ENCODE assay signal across 9 mouse cellular contexts in the genomic region with DNA sequence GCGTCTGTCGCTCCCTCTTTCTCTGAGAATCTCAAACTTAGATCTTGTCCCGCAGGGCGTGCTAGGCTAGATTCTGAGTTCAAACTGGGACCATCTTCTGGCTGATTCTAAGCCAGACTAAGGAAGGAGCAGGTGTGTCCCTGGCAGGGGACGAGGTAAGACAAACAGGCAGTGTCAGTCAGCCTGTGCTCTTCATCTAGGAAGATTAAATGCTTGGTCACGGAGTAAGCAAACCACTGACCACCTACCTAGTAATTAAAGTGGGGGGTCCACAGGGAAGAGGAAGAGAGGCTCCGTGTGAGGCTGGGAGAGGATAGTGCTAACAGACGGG. TPM values are rescaled to one million over a fixed set of nuclear protein-coding genes. Genes with fewer than 3 reads are reported as not detected.
A peak's percentile ranks its signal among the peaks of the same experiment; 100 is the strongest.
DNase-seq lines count a peak whose midpoint lies in the region; ATAC-seq lines count a peak whose summit lies in the region.
"Had no signal": no experiment of that assay in that cellular context is flagged by ENCODE, and none has a peak within 500 bp of the region (broad histone marks: within the 10 kb centered on the region; RNA-seq: fewer than 3 reads in every experiment).

No protein-coding gene starts in this region.

- no peak for ATAC-seq in heart, embryonic 16.5 days (replicated peaks; ENCODE audit: extremely low read depth, insufficient read depth, low FRiP score)
- ATAC-seq in hindbrain, embryonic 15.5 days (ENCODE audit: low FRiP score, low read depth) = peak; percentile 21
- ATAC-seq in midbrain, embryonic 13.5 days = peak; percentile 55
- no peak for ATAC-seq in megakaryocyte-erythroid progenitor cell, adult 5-6 weeks (replicated peaks; ENCODE audit: low FRiP score, low TSS enrichment, poor library complexity, severe bottlenecking)

- no peaks in the 10 kb centered on the region for H3K27me3 ChIP-seq in heart, embryonic 16.5 days (ENCODE audit: control insufficient read depth, insufficient read depth, low read length)
- H3K27me3 ChIP-seq in hindbrain, embryonic 15.5 days = no peaks in the 10 kb centered on the region
- peaks cover 13% of the 10 kb centered on the region for H3K27me3 ChIP-seq in midbrain, embryonic 13.5 days

- WGBS in heart, embryonic 16.5 days = 8% methylated on average over 8 of the region's 8 CpGs
- 7% methylated on average over 8 of the region's 8 CpGs for WGBS in hindbrain, embryonic 15.5 days
- WGBS in midbrain, embryonic 13.5 days = 5% methylated on average over 8 of the region's 8 CpGs

- peak overlapping the region; percentile 83 for H3K4me3 ChIP-seq in heart, embryonic 16.5 days (ENCODE audit: low read length)
- H3K4me3 ChIP-seq in brown adipose tissue, adult 24 weeks (ENCODE audit: insufficient read depth, low read depth, low read length) = peak overlapping the region; percentile 88
- H3K4me3 ChIP-seq in hindbrain, embryonic 15.5 days = peak overlapping the region; percentile 94
- peak overlapping the region; percentile 80 for H3K4me3 ChIP-seq in midbrain, embryonic 13.5 days (replicated peaks)

- no peaks in the 10 kb centered on the region for H3K9me3 ChIP-seq in heart, embryonic 16.5 days (replicated peaks; ENCODE audit: control insufficient read depth, low read length)
- no peaks in the 10 kb centered on the region for H3K9me3 ChIP-seq in hindbrain, embryonic 15.5 days
- H3K9me3 ChIP-seq in midbrain, embryonic 13.5 days = no peaks in the 10 kb centered on the region

- intact Hi-C loops in heart, postnatal 36 days (cut with DNase I) = no loop called here

- peaks cover 16% of the 10 kb centered on the region for H3K4me1 ChIP-seq in heart, embryonic 16.5 days (ENCODE audit: control insufficient read depth, insufficient read depth, low read length)
- H3K4me1 ChIP-seq in brown adipose tissue, adult 24 weeks (ENCODE audit: control insufficient read depth, insufficient read depth, insufficient read length, low read length) = peaks cover 10% of the 10 kb centered on the region; the same call in 1 of the 2 replicates
- peaks cover 17% of the 10 kb centered on the region for H3K4me1 ChIP-seq in hindbrain, embryonic 15.5 days (replicated peaks)
- peaks cover 13% of the 10 kb centered on the region for H3K4me1 ChIP-seq in midbrain, embryonic 13.5 days (replicated peaks)

- peak overlapping the region; percentile 87 for H3K9ac ChIP-seq in heart, embryonic 16.5 days (ENCODE audit: low read length)
- H3K9ac ChIP-seq in hindbrain, embryonic 15.5 days = peak overlapping the region; percentile 77
- peak overlapping the region; percentile 79 for H3K9ac ChIP-seq in midbrain, embryonic 13.5 days (replicated peaks)

- DNase-seq in heart, postnatal 36 days = no peak
- no peak for DNase-seq in retina, embryonic 14.5 days (ENCODE audit: low spot score)
- no peak for DNase-seq in adrenal gland, postnatal 25 days

- no peak overlapping the region for H3K27ac ChIP-seq in heart, embryonic 16.5 days (ENCODE audit: low read length)
- peak overlapping the region; percentile 44 for H3K27ac ChIP-seq in brown adipose tissue, adult 24 weeks (replicated peaks; ENCODE audit: low read depth, low read length)
- peak overlapping the region; percentile 83; the same call in 1 of the 2 replicates for H3K27ac ChIP-seq in hindbrain, embryonic 15.5 days (replicated peaks)
- H3K27ac ChIP-seq in midbrain, embryonic 13.5 days = no peak overlapping the region

- peak overlapping the region; percentile 65 for H3K4me2 ChIP-seq in heart, embryonic 16.5 days (ENCODE audit: low read depth, low read length)
- peak overlapping the region; percentile 79 for H3K4me2 ChIP-seq in hindbrain, embryonic 15.5 days
- H3K4me2 ChIP-seq in midbrain, embryonic 13.5 days (replicated peaks) = peak overlapping the region; percentile 82

- H3K36me3 ChIP-seq in heart, embryonic 16.5 days (ENCODE audit: control insufficient read depth, insufficient read depth) = peaks cover 12% of the 10 kb centered on the region
- H3K36me3 ChIP-seq in hindbrain, embryonic 15.5 days = no peaks in the 10 kb centered on the region
- H3K36me3 ChIP-seq in midbrain, embryonic 13.5 days = no peaks in the 10 kb centered on the region

RNA-seq across cellular contexts. Expression of gene Mob3c, which starts 0.6 kb away (rescaled TPM):
- 9.2 and 12.4 TPM in 2 replicates for polyA plus RNA-seq in heart, embryonic 16.5 days (2015; fragmentation: Nextera tagmentation; extraction: Ambion mirVana)
- total RNA-seq in heart, postnatal 36 days (2021) = 1 to 10 TPM; 4.7 to 5.4 TPM
- 3.8 and 5.9 TPM in 2 replicates for polyA plus RNA-seq in brown adipose tissue, adult 24 weeks (2012; ENCODE audit: insufficient read depth, insufficient read length, missing spikeins)
- 5.2 and 5.9 TPM in 2 replicates for polyA plus RNA-seq in hindbrain, embryonic 15.5 days (2015; fragmentation: Nextera tagmentation; extraction: Ambion mirVana)
- polyA plus RNA-seq in midbrain, embryonic 13.5 days (2015; fragmentation: Nextera tagmentation; extraction: Ambion mirVana) = 4.0 and 4.9 TPM in 2 replicates
- 7.0 and 9.8 TPM in 2 replicates for total RNA-seq in megakaryocyte-erythroid progenitor cell, adult 5-6 weeks (2014; fragmentation: Nextera tagmentation)
- 14.2 and 19.3 TPM in 2 replicates for total RNA-seq in megakaryocyte-erythroid progenitor cell, adult 5-6 weeks (2017)
- 12.0 and 18.9 TPM in 2 replicates for total RNA-seq in adrenal gland, postnatal 25 days (2021)

RNA-seq across cellular contexts. Expression of gene Mknk1, which starts 10.5 kb away (rescaled TPM):
- 22.7 and 24.7 TPM in 2 replicates for polyA plus RNA-seq in heart, embryonic 16.5 days (2015; fragmentation: Nextera tagmentation; extraction: Ambion mirVana)
- total RNA-seq in heart, postnatal 36 days (2021) = 10 to 100 TPM; 22.8 to 23.8 TPM
- 13.8 and 14.1 TPM in 2 replicates for polyA plus RNA-seq in brown adipose tissue, adult 24 weeks (2012; ENCODE audit: insufficient read depth, insufficient read length, missing spikeins)
- 22.9 and 23.0 TPM in 2 replicates for polyA plus RNA-seq in hindbrain, embryonic 15.5 days (2015; fragmentation: Nextera tagmentation; extraction: Ambion mirVana)
- 23.3 and 25.7 TPM in 2 replicates for polyA plus RNA-seq in midbrain, embryonic 13.5 days (2015; fragmentation: Nextera tagmentation; extraction: Ambion mirVana)
- 31.4 and 41.8 TPM in 2 replicates for total RNA-seq in megakaryocyte-erythroid progenitor cell, adult 5-6 weeks (2014; fragmentation: Nextera tagmentation)
- 57.6 and 58.8 TPM in 2 replicates for total RNA-seq in megakaryocyte-erythroid progenitor cell, adult 5-6 weeks (2017)
- total RNA-seq in adrenal gland, postnatal 25 days (2021) = 53.9 and 62.4 TPM in 2 replicates

RNA-seq across cellular contexts. Expression of gene Atpaf1, which starts 43.9 kb away (rescaled TPM):
- 65.5 and 69.9 TPM in 2 replicates for polyA plus RNA-seq in heart, embryonic 16.5 days (2015; fragmentation: Nextera tagmentation; extraction: Ambion mirVana)
- total RNA-seq in heart, postnatal 36 days (2021) = 10 to 100 TPM; 82.3 to 95.1 TPM
- polyA plus RNA-seq in brown adipose tissue, adult 24 weeks (2012; ENCODE audit: insufficient read depth, insufficient read length, missing spikeins) = 48.5 and 53.5 TPM in 2 replicates
- 36.9 and 39.9 TPM in 2 replicates for polyA plus RNA-seq in hindbrain, embryonic 15.5 days (2015; fragmentation: Nextera tagmentation; extraction: Ambion mirVana)
- polyA plus RNA-seq in midbrain, embryonic 13.5 days (2015; fragmentation: Nextera tagmentation; extraction: Ambion mirVana) = 38.7 and 41.9 TPM in 2 replicates
- total RNA-seq in megakaryocyte-erythroid progenitor cell, adult 5-6 weeks (2014; fragmentation: Nextera tagmentation) = 13.2 and 17.2 TPM in 2 replicates
- 16.5 and 17.8 TPM in 2 replicates for total RNA-seq in megakaryocyte-erythroid progenitor cell, adult 5-6 weeks (2017)
- total RNA-seq in adrenal gland, postnatal 25 days (2021) = 42.4 and 59.4 TPM in 2 replicates

RNA-seq across cellular contexts. Expression of gene Tex38, which starts 47.7 kb away (rescaled TPM):
- 0.19 TPM in 1 of 2 replicates, not detected in the other for polyA plus RNA-seq in heart, embryonic 16.5 days (2015; fragmentation: Nextera tagmentation; extraction: Ambion mirVana)
- total RNA-seq in heart, postnatal 36 days (2021) = under 1 TPM; 0.39 to 0.68 TPM
- polyA plus RNA-seq in brown adipose tissue, adult 24 weeks (2012; ENCODE audit: insufficient read depth, insufficient read length, missing spikeins) = not detected in 2 replicates
- polyA plus RNA-seq in hindbrain, embryonic 15.5 days (2015; fragmentation: Nextera tagmentation; extraction: Ambion mirVana) = 0.83 and 0.91 TPM in 2 replicates
- 0.35 and 0.54 TPM in 2 replicates for polyA plus RNA-seq in midbrain, embryonic 13.5 days (2015; fragmentation: Nextera tagmentation; extraction: Ambion mirVana)
- total RNA-seq in megakaryocyte-erythroid progenitor cell, adult 5-6 weeks (2014; fragmentation: Nextera tagmentation) = not detected in 2 replicates
- total RNA-seq in megakaryocyte-erythroid progenitor cell, adult 5-6 weeks (2017) = not detected in 2 replicates
- 2.2 and 3.7 TPM in 2 replicates for total RNA-seq in adrenal gland, postnatal 25 days (2021)

RNA-seq across cellular contexts. Expression of gene Kncn, which starts 55.7 kb away (rescaled TPM):
- not detected in 2 replicates for polyA plus RNA-seq in heart, embryonic 16.5 days (2015; fragmentation: Nextera tagmentation; extraction: Ambion mirVana)
- total RNA-seq in heart, postnatal 36 days (2021) = not detected
- not detected in 2 replicates for polyA plus RNA-seq in brown adipose tissue, adult 24 weeks (2012; ENCODE audit: insufficient read depth, insufficient read length, missing spikeins)
- 0.14 TPM in 1 of 2 replicates, not detected in the other for polyA plus RNA-seq in hindbrain, embryonic 15.5 days (2015; fragmentation: Nextera tagmentation; extraction: Ambion mirVana)
- 0.24 TPM in 1 of 2 replicates, not detected in the other for polyA plus RNA-seq in midbrain, embryonic 13.5 days (2015; fragmentation: Nextera tagmentation; extraction: Ambion mirVana)
- not detected in 2 replicates for total RNA-seq in megakaryocyte-erythroid progenitor cell, adult 5-6 weeks (2014; fragmentation: Nextera tagmentation)
- not detected in 2 replicates for total RNA-seq in megakaryocyte-erythroid progenitor cell, adult 5-6 weeks (2017)
- total RNA-seq in adrenal gland, postnatal 25 days (2021) = not detected in 2 replicates
- total RNA-seq: gastrocnemius, adult 8-10 months had no signal

Comparison
In these comparisons a context has a peak if more than half of its experiments do, and no peak if none do; other contexts are left out.
1. ATAC-seq: peak in hindbrain, embryonic 15.5 days (single experiment) and midbrain, embryonic 13.5 days (single experiment); none in heart, embryonic 16.5 days (single experiment) and megakaryocyte-erythroid progenitor cell, adult 5-6 weeks (single experiment).
2. H3K27ac ChIP-seq: peak in brown adipose tissue, adult 24 weeks (single experiment) and hindbrain, embryonic 15.5 days (single experiment); none in heart, embryonic 16.5 days (single experiment) and midbrain, embryonic 13.5 days (single experiment).
3. Peak in every context shown above with its lines, with median percentiles within 50 percentile points of each other: H3K4me2 ChIP-seq, H3K4me3 ChIP-seq and H3K9ac ChIP-seq.